In the genomic region with DNA sequence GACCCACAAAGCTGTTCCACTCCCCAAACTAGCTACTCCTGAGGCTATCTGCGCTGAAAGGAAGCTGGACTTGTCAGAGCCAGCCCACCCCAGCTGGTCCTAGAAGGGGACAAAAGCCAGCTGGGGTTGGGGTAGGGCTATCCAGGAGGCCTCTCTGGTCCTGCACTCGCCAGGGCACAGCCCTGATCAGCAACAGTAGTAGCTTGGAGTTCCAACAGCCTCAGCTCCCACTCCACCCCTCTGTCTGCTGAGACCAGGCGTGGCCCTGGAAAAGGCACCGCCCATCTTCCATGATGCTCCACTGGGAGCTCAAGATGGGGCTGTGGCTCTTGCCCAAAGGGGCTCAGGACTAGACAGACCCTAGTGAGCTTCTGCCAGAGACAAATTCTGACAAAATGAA, we compare ENCODE assay signal across 10 mouse cellular contexts. TPM values are rescaled to one million over a fixed set of nuclear protein-coding genes. Genes with fewer than 3 reads are reported as not detected.
DNase-seq lines count a peak whose midpoint lies in the region; ATAC-seq and TF ChIP-seq lines count a peak whose summit lies in the region.
"Had no signal": no experiment of that assay in that cellular context is flagged by ENCODE, and none has a peak within 500 bp of the region (broad histone marks: within the 10 kb centered on the region; RNA-seq: fewer than 3 reads in every experiment).

No protein-coding gene starts in this region.

- no peak for ATAC-seq in neural tube, embryonic 14.5 days (ENCODE audit: low read depth)

- peak; percentile 64 for DNase-seq in lung, postnatal 10 days
- DNase-seq in lung, adult 2 months: no peak
- DNase-seq in heart, postnatal 4 days: peak; percentile 53
- no peak for DNase-seq in frontal cortex, adult 2 months (ENCODE audit: extremely low spot score in 1 of 2, low spot score in 1 of 2)
- DNase-seq in layer of hippocampus, adult 11-12 months (ENCODE audit: low spot score): no peak
- DNase-seq: thymus, adult 18-20 months had no signal

- TF ChIP-seq CTCF in lung, adult 2 months (IDR thresholded peaks at IDR 0.05; ENCODE audit: insufficient read depth, low read length): no peak
- TF ChIP-seq CTCF in embryonic fibroblast, embryonic 13.5 days (IDR thresholded peaks at IDR 0.05; ENCODE audit: borderline replicate concordance, insufficient read depth, low read length): no peak

- no peak for TF ChIP-seq POLR2A in lung, adult 2 months (IDR thresholded peaks at IDR 0.05; ENCODE audit: borderline replicate concordance, extremely low read depth, low read depth, low read length)
- TF ChIP-seq POLR2A in embryonic fibroblast, embryonic 13.5 days (IDR thresholded peaks at IDR 0.05; ENCODE audit: low read depth, low read length): no peak

- peaks cover 42% of the 10 kb centered on the region for H3K4me1 ChIP-seq in lung, adult 2 months (ENCODE audit: control insufficient read depth, insufficient read depth, low read length)
- peaks cover 23% of the 10 kb centered on the region for H3K4me1 ChIP-seq in embryonic fibroblast, embryonic 13.5 days (ENCODE audit: control insufficient read depth, insufficient read depth, low read length)
- peaks cover 52% of the 10 kb centered on the region for H3K4me1 ChIP-seq in neural tube, embryonic 14.5 days (ENCODE audit: control insufficient read depth, insufficient read depth, low read length)

- no peak overlapping the region for H3K4me3 ChIP-seq in lung, adult 2 months (replicated peaks; ENCODE audit: extremely low read depth, low read depth, low read length)
- H3K4me3 ChIP-seq in embryonic fibroblast, embryonic 13.5 days (ENCODE audit: insufficient read depth, low read length): no peak overlapping the region
- H3K4me3 ChIP-seq in neural tube, embryonic 14.5 days (ENCODE audit: low read depth, low read length): no peak overlapping the region

- no peaks in the 10 kb centered on the region for H3K27me3 ChIP-seq in neural tube, embryonic 14.5 days (ENCODE audit: control insufficient read depth, insufficient read depth, low read length)

- peak overlapping the region; percentile 77 for H3K27ac ChIP-seq in embryonic fibroblast, embryonic 13.5 days (ENCODE audit: insufficient read depth, low read length)
- no peak overlapping the region for H3K27ac ChIP-seq in neural tube, embryonic 14.5 days (ENCODE audit: low read depth, low read length)

- 46% methylated on average over 4 of the region's 4 CpGs for WGBS in lung, adult 2 months
- WGBS in neural tube, embryonic 14.5 days: 74% methylated on average over 4 of the region's 4 CpGs

- 0 out of 2 replicates have a peak overlapping the region, but pooled peaks have one; percentile 11 for H3K9ac ChIP-seq in neural tube, embryonic 14.5 days (replicated peaks; ENCODE audit: low read depth, low read length)

- H3K4me2 ChIP-seq in neural tube, embryonic 14.5 days (ENCODE audit: low read depth, low read length): no peak overlapping the region; the same call in 1 of the 2 replicates

- no peaks in the 10 kb centered on the region for H3K9me3 ChIP-seq in neural tube, embryonic 14.5 days (ENCODE audit: control insufficient read depth, low read length)

- 0 out of 2 replicates have a peak, but pooled peaks cover 5% of the 10 kb centered on the region for H3K36me3 ChIP-seq in neural tube, embryonic 14.5 days (ENCODE audit: control insufficient read depth, insufficient read depth, low read length)

RNA-seq across cellular contexts. Expression of a gene that starts 4.1 kb away (rescaled TPM):
- polyA plus RNA-seq in lung, adult 2 months (2012; rRNA removed): 89.5 and 94.0 TPM in 2 replicates
- 61.1 and 74.8 TPM in 2 replicates for polyA plus RNA-seq in embryonic fibroblast, embryonic 13.5 days (2011; ENCODE audit: insufficient read length, low read depth, missing spikeins)
- 10 to 100 TPM; 52.8 to 56.0 TPM for total RNA-seq in heart, postnatal 4 days (2021)
- polyA plus RNA-seq in neural tube, embryonic 14.5 days (2014; fragmentation: Nextera tagmentation; extraction: Ambion mirVana): 58.5 and 73.7 TPM in 2 replicates
- 28.2 and 31.1 TPM in 2 replicates for polyA plus RNA-seq in frontal cortex, adult 2 months (2012; rRNA removed)

RNA-seq across cellular contexts. Expression of a gene that starts 12.8 kb away (rescaled TPM):
- 0.23 TPM in 1 of 2 replicates, not detected in the other for polyA plus RNA-seq in lung, adult 2 months (2012; rRNA removed)
- polyA plus RNA-seq in embryonic fibroblast, embryonic 13.5 days (2011; ENCODE audit: insufficient read length, low read depth, missing spikeins): not detected in 2 replicates
- total RNA-seq in heart, postnatal 4 days (2021): not detected
- not detected in 2 replicates for polyA plus RNA-seq in neural tube, embryonic 14.5 days (2014; fragmentation: Nextera tagmentation; extraction: Ambion mirVana)
- polyA plus RNA-seq in frontal cortex, adult 2 months (2012; rRNA removed): 0.80 TPM in 1 of 2 replicates, not detected in the other
- total RNA-seq: common myeloid progenitor, adult 5-6 weeks; left cerebral cortex, postnatal 25 days had no signal

RNA-seq across cellular contexts. Expression of a gene that starts 30.3 kb away (rescaled TPM):
- polyA plus RNA-seq in lung, adult 2 months (2012; rRNA removed): 7.7 and 8.2 TPM in 2 replicates
- 8.7 and 9.6 TPM in 2 replicates for polyA plus RNA-seq in embryonic fibroblast, embryonic 13.5 days (2011; ENCODE audit: insufficient read length, low read depth, missing spikeins)
- total RNA-seq in heart, postnatal 4 days (2021): 10 to 100 TPM; 12.7 to 13.1 TPM
- polyA plus RNA-seq in neural tube, embryonic 14.5 days (2014; fragmentation: Nextera tagmentation; extraction: Ambion mirVana): 13.8 and 17.7 TPM in 2 replicates
- 16.8 and 18.2 TPM in 2 replicates for polyA plus RNA-seq in frontal cortex, adult 2 months (2012; rRNA removed)

RNA-seq across cellular contexts. Expression of a gene that starts 30.3 kb away (rescaled TPM):
- 47.8 and 55.4 TPM in 2 replicates for polyA plus RNA-seq in lung, adult 2 months (2012; rRNA removed)
- 46.7 and 52.7 TPM in 2 replicates for polyA plus RNA-seq in embryonic fibroblast, embryonic 13.5 days (2011; ENCODE audit: insufficient read length, low read depth, missing spikeins)
- total RNA-seq in heart, postnatal 4 days (2021): 10 to 100 TPM; 36.5 to 39.0 TPM
- polyA plus RNA-seq in neural tube, embryonic 14.5 days (2014; fragmentation: Nextera tagmentation; extraction: Ambion mirVana): 38.7 and 39.4 TPM in 2 replicates
- 45.3 and 48.4 TPM in 2 replicates for polyA plus RNA-seq in frontal cortex, adult 2 months (2012; rRNA removed)

Comparison
In these comparisons a context has a peak if more than half of its experiments do, and no peak if none do; other contexts are left out.
1. DNase-seq: peak in lung, postnatal 10 days (single experiment) and heart, postnatal 4 days (single experiment); none in lung, adult 2 months (single experiment), frontal cortex, adult 2 months (0 of 2) and layer of hippocampus, adult 11-12 months (single experiment).